Mouse (Mus musculus): ENCODE results near the gene Ptpn11. TPM values are rescaled to one million over a fixed set of nuclear protein-coding genes. Genes with fewer than 3 reads are reported as not detected.

The Ptpn11 gene
- polyA plus RNA-seq, 1 experiment: 75.8 TPM

- peaks cover 4% of the 10 kb centered on the region for H3K36me3 ChIP-seq (ENCODE audit: control insufficient read depth, insufficient read depth)
- no peak overlapping the region for H3ac ChIP-seq (ENCODE audit: control insufficient read depth, insufficient read length, low read depth)
- no peaks in the 10 kb centered on the region for H3K27me3 ChIP-seq (ENCODE audit: control insufficient read depth, insufficient read depth, insufficient read length)
- H3K79me2 ChIP-seq (ENCODE audit: control insufficient read depth, insufficient read depth): peaks cover 100% of the 10 kb centered on the region
- H3K4me3 ChIP-seq (ENCODE audit: insufficient read depth, poor library complexity, severe bottlenecking): no peak overlapping the region
- TF ChIP-seq FOSL1 (IDR thresholded peaks at IDR 0.05; ENCODE audit: insufficient read depth, low read length, poor library complexity, severe bottlenecking): no peak
- peaks cover 91% of the 10 kb centered on the region for H3K79me3 ChIP-seq (ENCODE audit: low read depth)
Measured at GRCm38 (mm10) chr5:121179077-121179857, 11.9 kb downstream of the Ptpn11 start.

GRCm38 (mm10) chr5:121172835-121173234 is 18.4 kb downstream of the Ptpn11 start:
- Histone ChIP-seq H3K79me2 (ENCODE audit: control insufficient read depth, insufficient read depth) (peaks cover 87% of the 10 kb centered on the region), H3K79me3 (ENCODE audit: low read depth) (peaks cover 49% of the 10 kb centered on the region), H3K36me3 (ENCODE audit: control insufficient read depth, insufficient read depth) (peaks cover 21% of the 10 kb centered on the region), H3ac (ENCODE audit: control insufficient read depth, insufficient read length, low read depth) (no peak overlapping the region), H3K27me3 (ENCODE audit: control insufficient read depth, insufficient read depth, insufficient read length) (no peaks in the 10 kb centered on the region), H3K4me3 (ENCODE audit: insufficient read depth, poor library complexity, severe bottlenecking) (no peak overlapping the region)
- TF ChIP-seq MAX (IDR thresholded peaks at IDR 0.05): no peak

GRCm38 (mm10) chr5:121169588-121169987 is 21.6 kb downstream of the Ptpn11 start:
- H3K36me3 ChIP-seq (ENCODE audit: control insufficient read depth, insufficient read depth): peaks cover 44% of the 10 kb centered on the region
- peaks cover 73% of the 10 kb centered on the region for H3K79me2 ChIP-seq (ENCODE audit: control insufficient read depth, insufficient read depth)
- peaks cover 23% of the 10 kb centered on the region for H3K79me3 ChIP-seq (ENCODE audit: low read depth)
- H3ac ChIP-seq (ENCODE audit: control insufficient read depth, insufficient read length, low read depth): no peak overlapping the region
- no peak overlapping the region for H3K4me3 ChIP-seq (ENCODE audit: insufficient read depth, poor library complexity, severe bottlenecking)
- H3K27me3 ChIP-seq (ENCODE audit: control insufficient read depth, insufficient read depth, insufficient read length): no peaks in the 10 kb centered on the region
- TF ChIP-seq CEBPB (IDR thresholded peaks at IDR 0.05; ENCODE audit: low read depth): no peak
- TF ChIP-seq FOSL1 (IDR thresholded peaks at IDR 0.05; ENCODE audit: insufficient read depth, low read length, poor library complexity, severe bottlenecking): no peak
- TF ChIP-seq MYOG (IDR thresholded peaks at IDR 0.05; ENCODE audit: control insufficient read depth, extremely low read depth, insufficient read length): no peak
- no peak for TF ChIP-seq USF1 (IDR thresholded peaks at IDR 0.05; ENCODE audit: low read depth)
- TF ChIP-seq CTCF (IDR thresholded peaks at IDR 0.05; ENCODE audit: control insufficient read depth, insufficient read depth, insufficient read length): no peak
- no peak for TF ChIP-seq MAX (IDR thresholded peaks at IDR 0.05)
- no peak for TF ChIP-seq MYOD1 (IDR thresholded peaks at IDR 0.05; ENCODE audit: control insufficient read depth, insufficient read length, low read depth)

- H3K27me3 ChIP-seq (ENCODE audit: control insufficient read depth, insufficient read depth, insufficient read length): no peaks in the 10 kb centered on the region
- no peak overlapping the region for H3K4me3 ChIP-seq (ENCODE audit: insufficient read depth, poor library complexity, severe bottlenecking)
- no peak overlapping the region for H3ac ChIP-seq (ENCODE audit: control insufficient read depth, insufficient read length, low read depth)
- H3K79me3 ChIP-seq (ENCODE audit: low read depth): peaks cover 4% of the 10 kb centered on the region
- TF ChIP-seq FOSL1 (IDR thresholded peaks at IDR 0.05; ENCODE audit: insufficient read depth, low read length, poor library complexity, severe bottlenecking): no peak
- TF ChIP-seq USF1 (IDR thresholded peaks at IDR 0.05; ENCODE audit: low read depth): no peak
- no peak for TF ChIP-seq MAX (IDR thresholded peaks at IDR 0.05)
- TF ChIP-seq CTCF (IDR thresholded peaks at IDR 0.05; ENCODE audit: control insufficient read depth, insufficient read depth, insufficient read length): no peak
- TF ChIP-seq MYOG (IDR thresholded peaks at IDR 0.05; ENCODE audit: control insufficient read depth, extremely low read depth, insufficient read length): no peak
- no peak for TF ChIP-seq MYOD1 (IDR thresholded peaks at IDR 0.05; ENCODE audit: control insufficient read depth, insufficient read length, low read depth)
- no peak for TF ChIP-seq CEBPB (IDR thresholded peaks at IDR 0.05; ENCODE audit: low read depth)
- H3K36me3 ChIP-seq (ENCODE audit: control insufficient read depth, insufficient read depth): peaks cover 69% of the 10 kb centered on the region
- peaks cover 46% of the 10 kb centered on the region for H3K79me2 ChIP-seq (ENCODE audit: control insufficient read depth, insufficient read depth)
Measured at GRCm38 (mm10) chr5:121166884-121167283, 24.3 kb downstream of the Ptpn11 start.

- peaks cover 87% of the 10 kb centered on the region for H3K36me3 ChIP-seq (ENCODE audit: control insufficient read depth, insufficient read depth)
- no peaks in the 10 kb centered on the region for H3K27me3 ChIP-seq (ENCODE audit: control insufficient read depth, insufficient read depth, insufficient read length)
- no peak overlapping the region for H3ac ChIP-seq (ENCODE audit: control insufficient read depth, insufficient read length, low read depth)
- peaks cover 19% of the 10 kb centered on the region for H3K79me2 ChIP-seq (ENCODE audit: control insufficient read depth, insufficient read depth)
- TF ChIP-seq MYOG (IDR thresholded peaks at IDR 0.05; ENCODE audit: control insufficient read depth, extremely low read depth, insufficient read length) (no peak), MYOD1 (IDR thresholded peaks at IDR 0.05; ENCODE audit: control insufficient read depth, insufficient read length, low read depth) (no peak), USF1 (IDR thresholded peaks at IDR 0.05; ENCODE audit: low read depth) (no peak), MAX (IDR thresholded peaks at IDR 0.05) (no peak), CEBPB (IDR thresholded peaks at IDR 0.05; ENCODE audit: low read depth) (no peak), FOSL1 (IDR thresholded peaks at IDR 0.05; ENCODE audit: insufficient read depth, low read length, poor library complexity, severe bottlenecking) (no peak), CTCF (IDR thresholded peaks at IDR 0.05; ENCODE audit: control insufficient read depth, insufficient read depth, insufficient read length) (no peak)
- peaks cover 2% of the 10 kb centered on the region for H3K79me3 ChIP-seq (ENCODE audit: low read depth)
- no peak overlapping the region for H3K4me3 ChIP-seq (ENCODE audit: insufficient read depth, poor library complexity, severe bottlenecking)
Measured at GRCm38 (mm10) chr5:121162923-121163322, 28.3 kb downstream of the Ptpn11 start.

GRCm38 (mm10) chr5:121162285-121162684 is 28.9 kb downstream of the Ptpn11 start:
- Histone ChIP-seq H3K36me3 (ENCODE audit: control insufficient read depth, insufficient read depth) (peaks cover 89% of the 10 kb centered on the region), H3ac (ENCODE audit: control insufficient read depth, insufficient read length, low read depth) (no peak overlapping the region), H3K4me3 (ENCODE audit: insufficient read depth, poor library complexity, severe bottlenecking) (no peak overlapping the region), H3K79me2 (ENCODE audit: control insufficient read depth, insufficient read depth) (peaks cover 19% of the 10 kb centered on the region), H3K79me3 (ENCODE audit: low read depth) (peaks cover 2% of the 10 kb centered on the region), H3K27me3 (ENCODE audit: control insufficient read depth, insufficient read depth, insufficient read length) (no peaks in the 10 kb centered on the region)
- TF ChIP-seq MYOD1 (IDR thresholded peaks at IDR 0.05; ENCODE audit: control insufficient read depth, insufficient read length, low read depth): no peak
